7 mouse cellular contexts compared by ENCODE assay signal in genomic region chr13:109902460-109902854, GRCm38 (mm10).
DNase-seq lines count a peak whose midpoint lies in the region; ATAC-seq lines count a peak whose summit lies in the region.
"Not testable (repeated sequence)": the region's sequence is repeated elsewhere in the genome, so short reads cannot be mapped to it uniquely, and the experiment has no call there.

No protein-coding gene starts in this region.

- H3K36me3 ChIP-seq in embryonic facial prominence, embryonic 10.5 days (replicated peaks); limb, embryonic 15.5 days; midbrain, embryonic 13.5 days: not testable (repeated sequence)

- H3K4me2 ChIP-seq in limb, embryonic 15.5 days: peak overlapping the region; percentile 90
- peak overlapping the region; percentile 95 for H3K4me2 ChIP-seq in midbrain, embryonic 13.5 days (replicated peaks)

- H3K9ac ChIP-seq in limb, embryonic 15.5 days: peak overlapping the region; percentile 60
- peak overlapping the region; percentile 87 for H3K9ac ChIP-seq in midbrain, embryonic 13.5 days (replicated peaks)

- peak; percentile 54 for ATAC-seq in limb, embryonic 15.5 days (ENCODE audit: insufficient number of reproducible peaks, low FRiP score, low TSS enrichment, low read depth)
- peak; percentile 82 for ATAC-seq in midbrain, embryonic 13.5 days

- WGBS in embryonic facial prominence, embryonic 10.5 days: under 1% methylated on average over 28 of the region's 28 CpGs
- WGBS in limb, embryonic 15.5 days: 0% methylated on average over 28 of the region's 28 CpGs
- under 1% methylated on average over 28 of the region's 28 CpGs for WGBS in midbrain, embryonic 13.5 days

- H3K27ac ChIP-seq in embryonic facial prominence, embryonic 10.5 days (replicated peaks): peak overlapping the region; percentile 92
- peak overlapping the region; percentile 74 for H3K27ac ChIP-seq in limb, embryonic 15.5 days
- peak overlapping the region; percentile 73 for H3K27ac ChIP-seq in midbrain, embryonic 13.5 days

- peak overlapping the region; percentile 90 for H3K4me3 ChIP-seq in embryonic facial prominence, embryonic 10.5 days
- peak overlapping the region; percentile 75 for H3K4me3 ChIP-seq in limb, embryonic 15.5 days
- peak overlapping the region; percentile 76 for H3K4me3 ChIP-seq in midbrain, embryonic 13.5 days (replicated peaks)

- H3K27me3 ChIP-seq in embryonic facial prominence, embryonic 10.5 days (replicated peaks; ENCODE audit: low read depth, poor library complexity, severe bottlenecking): peaks cover 29% of the 10 kb centered on the region
- not testable (repeated sequence) for H3K27me3 ChIP-seq in limb, embryonic 15.5 days; midbrain, embryonic 13.5 days

- peaks cover 61% of the 10 kb centered on the region for H3K4me1 ChIP-seq in embryonic facial prominence, embryonic 10.5 days
- peaks cover 26% of the 10 kb centered on the region for H3K4me1 ChIP-seq in limb, embryonic 15.5 days
- H3K4me1 ChIP-seq in midbrain, embryonic 13.5 days (replicated peaks): peaks cover 27% of the 10 kb centered on the region

- peak; percentile 79 for DNase-seq in adrenal gland, postnatal 10 days
- peak; percentile 77 for DNase-seq in embryonic facial prominence, embryonic 10.5 days (ENCODE audit: low spot score)
- DNase-seq in heart, adult 9 months (ENCODE audit: low spot score in 2 of 2): peak; percentile 19 to 47
- DNase-seq in kidney, adult 18-20 months: peak; percentile 24
- peak; percentile 27 for DNase-seq in spleen, adult 12 weeks (ENCODE audit: low spot score)

- H3K9me3 ChIP-seq in embryonic facial prominence, embryonic 10.5 days; limb, embryonic 15.5 days; midbrain, embryonic 13.5 days: not testable (repeated sequence)

Comparison
In these comparisons a context has a peak if more than half of its experiments do, and no peak if none do; other contexts are left out.
1. Peak in every context shown above with its lines: DNase-seq, ATAC-seq, H3K4me3 ChIP-seq and H3K27ac ChIP-seq.
2. DNase-seq: peak in every context shown above with its lines; median percentile 79 in adrenal gland, postnatal 10 days; 77 in embryonic facial prominence, embryonic 10.5 days; 33 in heart, adult 9 months; 27 in spleen, adult 12 weeks; 24 in kidney, adult 18-20 months.